Mouse (Mus musculus): Measurements from ENCODE around the gene Olfr1357.
A peak's percentile ranks its signal among the peaks of the same experiment; 100 is the strongest.
"Not testable (repeated sequence)": the region's sequence is repeated elsewhere in the genome, so short reads cannot be mapped to it uniquely, and the experiment has no call there.

Gene Olfr1357

DNA sequence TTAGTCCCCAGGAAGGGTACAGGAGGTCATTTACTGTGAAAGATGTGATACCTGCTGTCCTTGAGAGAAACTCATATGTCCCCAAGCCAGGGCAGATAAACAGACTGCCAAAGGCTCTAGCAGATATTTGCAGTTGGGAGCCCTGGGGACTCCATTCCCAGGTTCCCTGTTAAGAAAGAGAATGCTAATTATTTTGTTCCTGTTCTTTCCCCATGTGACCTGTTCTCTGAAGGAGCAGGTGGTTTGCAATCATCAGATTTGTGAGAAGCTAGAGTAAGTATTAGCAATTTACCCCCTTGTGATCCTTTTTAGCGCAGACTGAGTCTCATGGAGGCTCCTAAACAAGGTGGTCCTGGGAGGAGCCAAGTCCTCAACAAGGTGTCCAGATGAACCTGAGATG, at the start of gene Olfr1357:
Gene Olfr1357 (minus strand): TSS at position 101 of the 400 bp plus-strand sequence.
- no peak for DNase-seq (ENCODE audit: low spot score)

DNA sequence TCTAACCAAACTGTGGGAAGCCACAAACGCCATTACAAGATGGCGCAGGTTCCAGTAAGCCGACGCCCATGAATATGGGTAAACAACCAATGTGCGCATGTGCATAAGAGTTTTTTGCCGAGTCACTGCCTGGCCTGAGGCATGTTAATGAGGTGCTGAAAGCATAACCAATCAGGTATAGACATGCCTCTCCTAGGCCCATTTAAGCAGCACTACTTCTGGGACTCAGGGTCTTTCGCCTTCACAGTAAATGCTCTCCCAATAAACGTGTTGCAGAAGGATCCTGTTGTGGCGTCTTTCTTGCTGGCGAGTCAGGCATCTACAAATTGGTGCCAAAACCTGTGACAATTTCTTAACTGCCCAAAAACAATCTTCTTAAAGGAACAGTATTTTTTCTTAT, 48.8 kb upstream of the Olfr1357 start:
- DNase-seq (ENCODE audit: low spot score), result not testable (repeated sequence)

DNA sequence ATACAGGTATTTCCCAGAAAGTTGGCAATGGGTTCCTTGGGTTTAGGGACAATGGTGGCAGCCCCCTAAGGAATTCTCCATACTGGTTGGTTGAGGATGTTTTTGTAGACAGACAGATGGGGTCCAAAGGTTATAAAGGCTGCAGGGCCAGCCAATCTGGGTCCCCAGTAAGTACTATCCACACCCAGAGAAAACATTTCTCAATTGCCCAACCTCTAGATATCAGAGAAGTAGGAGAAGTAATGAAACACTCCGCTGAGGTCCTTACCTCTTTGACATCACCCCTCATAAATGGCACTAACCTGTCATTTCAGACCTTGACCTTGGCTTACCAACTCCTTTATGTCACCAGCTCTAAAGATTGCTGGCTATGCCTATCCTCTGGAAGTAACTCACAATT, 46.7 kb upstream of the Olfr1357 start:
- no peak for DNase-seq (ENCODE audit: low spot score)

DNA sequence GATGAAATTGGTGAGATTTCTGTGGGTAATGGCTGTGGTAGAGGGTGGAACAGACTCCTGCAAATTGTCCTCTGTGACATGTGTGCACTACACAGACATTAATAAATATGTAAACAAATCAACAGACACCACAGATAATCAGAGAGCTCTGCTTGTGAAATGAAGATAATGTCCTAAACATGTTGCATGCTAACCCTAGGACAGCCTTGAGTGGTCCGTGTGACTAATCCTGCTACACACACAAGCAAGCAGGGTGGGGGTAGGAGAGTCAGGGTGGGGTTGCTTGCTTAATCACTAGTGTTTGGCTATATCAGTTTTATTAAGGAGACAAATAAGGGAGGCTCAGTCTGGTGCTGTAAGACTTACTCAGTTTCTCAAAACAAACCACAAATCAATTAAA, 43.3 kb upstream of the Olfr1357 start:
- no peak for DNase-seq (ENCODE audit: low spot score)

DNA sequence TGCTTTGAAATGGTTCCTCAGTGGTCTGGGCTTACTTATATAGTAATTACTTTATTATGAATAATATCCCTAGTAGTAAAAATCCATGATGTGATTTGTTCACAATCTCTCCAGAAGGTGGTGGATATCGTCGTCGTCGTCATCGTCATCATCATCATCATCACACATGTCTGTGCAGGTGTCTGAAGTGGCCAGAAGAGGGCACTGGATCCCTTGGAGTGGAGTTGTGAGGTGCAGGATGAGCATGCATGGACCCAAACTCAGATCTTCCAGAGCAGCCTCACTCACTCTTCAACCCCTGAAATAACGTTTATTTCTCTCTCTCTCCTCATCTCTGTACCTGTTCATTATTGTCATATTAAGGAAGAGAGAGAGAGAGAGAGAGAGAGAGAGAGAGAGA, 14.4 kb upstream of the Olfr1357 start:
- peak; percentile 45 for DNase-seq (ENCODE audit: low spot score)

DNA sequence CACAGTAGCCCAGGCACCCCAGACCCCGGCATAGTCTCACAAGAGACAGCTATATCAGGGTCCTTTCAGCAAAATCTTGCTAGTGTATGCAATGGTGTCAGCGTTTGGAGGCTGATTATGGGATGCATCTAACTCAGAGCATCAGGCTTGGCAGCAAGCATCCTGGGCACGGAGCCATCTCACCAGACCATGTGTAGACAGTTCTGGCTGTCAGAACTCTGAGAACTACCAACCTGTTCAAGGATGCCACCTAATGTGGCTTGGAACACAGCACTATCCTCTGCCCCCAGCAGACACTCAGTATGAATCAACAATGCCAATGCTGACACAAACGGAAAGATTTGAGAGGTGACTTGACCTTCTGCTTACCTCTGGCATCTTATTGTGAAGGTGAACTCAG, 12.3 kb upstream of the Olfr1357 start:
- DNase-seq (ENCODE audit: low spot score), result peak; percentile 51

DNA sequence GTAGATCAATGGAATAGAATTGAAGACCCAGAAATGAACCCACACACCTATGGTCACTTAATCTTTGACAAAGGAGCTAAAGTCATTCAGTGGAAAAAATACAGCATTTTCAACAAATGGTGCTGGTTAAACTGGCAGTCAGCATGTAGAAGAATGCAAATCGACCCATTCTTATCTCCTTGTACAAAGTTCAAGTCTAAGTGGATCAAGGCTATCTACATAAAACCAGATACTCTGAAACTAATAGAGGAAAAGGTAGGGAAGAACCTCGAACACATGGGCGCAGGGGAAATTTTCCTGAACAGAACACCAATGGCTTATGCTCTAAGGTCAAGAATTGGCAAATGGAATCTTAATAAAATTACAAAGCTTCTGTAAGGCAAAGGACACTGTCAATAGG, 5.3 kb upstream of the Olfr1357 start:
- DNase-seq (ENCODE audit: low spot score), result not testable (repeated sequence)

DNA sequence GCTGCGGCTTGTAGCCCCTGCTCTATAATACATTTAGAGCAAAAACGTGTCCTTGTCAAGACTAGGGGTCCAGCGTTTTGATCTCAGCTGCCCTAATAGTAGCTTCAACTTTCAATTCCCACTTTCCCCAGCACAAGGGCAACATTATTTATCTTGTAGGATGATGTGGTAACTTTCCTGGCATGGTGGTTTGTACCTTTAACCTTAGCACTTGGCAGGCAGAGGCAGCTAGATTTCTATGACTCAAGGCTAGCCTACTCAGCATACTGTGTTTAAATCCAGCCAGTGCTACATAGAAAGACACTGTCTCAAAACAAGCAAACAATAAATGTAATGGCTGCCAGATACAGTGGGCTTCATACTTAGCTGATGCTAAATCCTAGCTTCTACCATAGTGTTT, 10.3 kb downstream of the Olfr1357 start:
- no peak for DNase-seq (ENCODE audit: low spot score)

DNA sequence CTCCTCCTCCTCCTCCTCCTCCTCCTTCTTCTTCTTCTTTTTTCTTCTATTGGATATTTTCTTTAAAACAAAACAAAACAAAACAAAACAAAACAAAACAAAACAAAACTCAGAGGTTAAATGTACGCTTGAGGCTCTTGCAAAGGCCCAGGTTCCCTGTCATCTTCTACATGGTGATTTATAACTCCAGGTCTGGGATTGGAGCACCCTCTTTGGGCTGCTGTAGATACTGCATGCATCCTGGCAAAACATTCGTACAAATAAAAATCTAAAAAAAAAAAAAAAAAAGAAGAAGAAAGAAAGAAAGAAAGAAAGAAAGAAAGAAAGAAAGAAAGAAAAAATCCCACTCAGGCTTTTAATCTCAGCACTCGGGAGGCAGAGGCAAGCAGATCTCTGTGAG, 12.8 kb downstream of the Olfr1357 start:
- DNase-seq (ENCODE audit: low spot score), result peak; percentile 43

DNA sequence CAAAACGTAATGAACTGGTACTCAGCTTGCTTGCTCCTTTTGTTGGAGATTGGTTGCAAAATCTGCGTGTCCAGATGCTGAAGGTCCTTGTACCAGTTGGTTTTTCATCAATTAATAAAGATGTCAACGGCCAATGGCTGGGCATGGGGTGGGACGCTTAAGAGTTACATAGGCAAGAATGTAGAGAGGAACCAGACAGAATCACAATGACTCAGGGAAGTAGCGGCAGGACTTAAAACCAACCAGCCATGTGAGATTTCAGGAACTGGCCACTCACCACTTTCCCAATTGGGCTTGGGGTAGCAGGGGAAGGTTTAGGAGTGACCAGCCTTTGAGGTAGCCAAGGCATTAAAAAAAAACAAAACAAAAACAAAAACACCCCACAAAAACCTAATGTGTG, 18.0 kb downstream of the Olfr1357 start:
- DNase-seq (ENCODE audit: low spot score), result no peak

DNA sequence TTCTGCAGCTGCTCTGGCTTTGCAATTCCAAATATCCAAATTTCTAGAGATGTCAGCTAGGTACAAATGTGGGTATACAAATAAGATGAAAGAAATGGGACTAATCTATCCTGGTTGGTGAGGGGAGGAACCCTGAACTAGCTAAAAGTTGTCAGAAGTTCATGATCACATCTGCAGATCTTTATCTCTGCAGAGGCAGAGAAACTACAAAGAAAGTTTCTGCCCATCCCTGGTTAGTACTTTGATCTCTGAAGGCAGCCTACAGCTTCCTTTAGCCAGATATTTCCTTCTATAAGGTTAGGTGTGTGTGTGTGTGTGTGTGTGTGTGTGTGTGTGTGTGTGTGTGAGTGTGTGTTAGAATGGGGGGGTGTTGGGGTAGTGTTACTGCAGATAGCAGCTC, 23.3 kb downstream of the Olfr1357 start:
- DNase-seq (ENCODE audit: low spot score), result no peak

DNA sequence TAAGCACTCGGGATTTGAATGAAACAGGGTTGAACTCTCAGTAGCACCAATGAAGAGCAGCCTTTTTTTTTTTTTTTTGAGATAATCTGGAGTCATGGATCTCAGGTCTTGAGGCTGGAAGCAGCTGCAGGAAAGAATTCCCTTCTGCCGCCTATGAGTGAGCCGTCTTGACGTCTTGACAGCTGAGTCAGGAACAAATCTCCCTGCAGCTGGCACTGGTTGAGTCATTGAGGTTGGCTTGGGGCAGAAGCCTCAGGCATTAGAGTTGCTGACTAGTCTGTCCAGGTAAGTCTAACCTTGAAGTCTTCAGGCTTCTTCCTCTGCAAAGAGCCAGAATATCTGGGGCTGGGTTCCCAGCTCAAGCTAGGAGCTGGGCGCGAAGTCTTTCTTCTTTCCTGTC, 23.7 kb downstream of the Olfr1357 start:
- DNase-seq (ENCODE audit: low spot score), result no peak

DNA sequence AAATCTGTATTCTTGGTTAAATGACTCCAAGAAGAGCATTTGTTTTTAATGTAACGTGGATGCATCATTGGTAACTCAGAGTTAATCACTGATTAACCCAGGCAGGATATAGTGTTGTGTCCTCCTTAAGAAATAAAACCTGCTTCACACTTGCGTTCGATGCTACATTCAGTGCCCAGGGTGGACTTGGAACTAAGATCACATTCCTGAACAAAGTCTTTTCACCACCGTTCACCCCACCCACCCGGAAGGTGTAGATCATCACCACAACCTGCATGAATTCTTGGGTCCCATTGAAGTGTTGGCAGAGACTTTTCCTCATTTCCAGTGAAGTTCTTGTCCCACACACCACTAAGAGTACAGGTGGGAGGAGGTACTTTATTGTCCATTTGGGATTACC, 24.1 kb downstream of the Olfr1357 start:
- DNase-seq (ENCODE audit: low spot score), result no peak

DNA sequence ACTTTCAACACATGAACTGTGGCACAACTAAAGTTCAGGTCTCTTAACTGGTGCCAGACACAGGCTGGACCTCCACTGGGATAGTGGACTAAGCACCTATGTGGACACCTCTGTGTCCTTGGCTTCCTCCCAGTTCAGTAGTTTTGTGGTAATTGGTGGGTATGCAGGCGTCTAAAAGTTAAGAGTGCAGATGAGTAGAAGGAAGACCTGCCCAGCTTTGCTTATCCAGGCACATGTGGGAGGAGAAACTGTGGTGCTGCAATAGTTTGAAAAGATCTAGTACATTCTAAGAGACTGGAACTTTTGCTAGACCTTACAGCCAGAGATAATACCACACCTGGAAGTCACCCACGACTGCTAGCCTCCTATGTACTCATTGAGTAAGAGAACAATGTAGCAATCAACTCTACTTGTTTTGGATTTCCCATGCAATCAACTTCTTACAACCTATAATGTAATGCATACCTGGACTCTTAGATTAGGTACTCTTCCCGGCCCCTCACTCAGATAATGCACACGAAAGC, 25.0 kb downstream of the Olfr1357 start:
- no peak for DNase-seq (ENCODE audit: low spot score)

DNA sequence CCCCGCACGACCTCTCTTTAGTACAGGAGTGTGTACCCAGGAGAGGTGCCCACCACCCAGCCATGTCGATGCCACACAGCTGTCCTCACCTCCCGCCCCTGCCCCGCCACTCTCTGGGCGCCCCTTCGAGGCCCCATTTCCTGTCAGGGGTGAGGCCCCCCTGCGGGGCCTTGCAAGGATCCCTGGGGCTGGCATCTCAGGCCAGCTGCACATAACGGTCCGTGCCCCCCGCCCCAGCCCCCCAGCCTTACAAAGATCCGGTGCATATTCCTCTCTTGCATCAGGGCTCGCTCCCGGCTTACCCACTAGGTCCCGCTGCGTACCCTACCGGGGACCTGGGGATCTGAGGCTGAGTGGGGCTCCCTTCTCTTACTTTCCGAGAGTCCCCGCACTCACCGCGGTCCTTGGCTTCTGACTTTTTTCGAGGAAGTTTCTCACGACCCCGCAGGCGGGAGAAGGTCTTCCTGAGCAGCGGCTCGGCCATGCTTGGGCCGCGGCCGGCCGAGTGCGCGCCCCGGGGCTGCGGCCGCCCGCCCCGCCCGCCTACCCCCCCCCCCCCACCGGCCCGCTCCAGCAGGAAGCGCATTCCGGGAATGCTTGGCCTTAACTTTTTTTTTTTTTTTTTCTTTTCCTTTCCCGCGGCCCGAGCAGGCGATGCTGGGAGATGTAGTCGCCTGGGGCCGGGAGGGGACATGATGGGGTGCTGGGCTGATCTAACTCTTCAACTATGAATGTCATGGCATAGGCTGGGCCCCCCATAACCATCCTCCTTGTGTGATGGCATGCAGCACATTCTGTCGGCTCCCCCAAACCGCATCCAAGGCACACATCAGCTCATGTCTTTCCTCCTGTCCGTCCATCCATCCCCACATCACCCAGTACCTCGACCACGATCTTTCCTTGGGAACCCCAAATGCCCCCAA, 26.2 kb downstream of the Olfr1357 start, which contains the start of gene Syde1:
Gene Syde1 (minus strand): TSS at position 559 of the 923 bp plus-strand sequence.
- no peak for DNase-seq (ENCODE audit: low spot score)

DNA sequence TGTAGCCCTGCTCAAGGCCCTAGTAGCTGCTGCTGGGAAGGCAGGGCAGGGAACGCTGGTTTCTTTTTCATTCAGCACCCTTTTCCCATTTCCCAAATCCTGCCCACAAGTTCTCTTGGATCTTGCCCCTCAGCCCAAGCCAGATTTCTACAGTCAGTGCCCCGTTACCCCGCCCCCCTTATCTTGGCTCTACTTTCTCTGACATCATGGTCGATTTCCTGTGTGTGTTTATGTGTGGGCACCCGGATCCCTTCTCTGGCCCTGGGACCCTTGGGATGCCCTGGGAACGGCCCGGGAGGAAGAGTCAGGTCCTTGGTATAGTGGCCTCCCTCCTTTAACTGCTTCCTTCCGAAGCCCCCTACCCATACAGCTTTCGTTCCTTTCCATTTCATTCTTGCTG, 27.1 kb downstream of the Olfr1357 start:
- no peak for DNase-seq (ENCODE audit: low spot score)

DNA sequence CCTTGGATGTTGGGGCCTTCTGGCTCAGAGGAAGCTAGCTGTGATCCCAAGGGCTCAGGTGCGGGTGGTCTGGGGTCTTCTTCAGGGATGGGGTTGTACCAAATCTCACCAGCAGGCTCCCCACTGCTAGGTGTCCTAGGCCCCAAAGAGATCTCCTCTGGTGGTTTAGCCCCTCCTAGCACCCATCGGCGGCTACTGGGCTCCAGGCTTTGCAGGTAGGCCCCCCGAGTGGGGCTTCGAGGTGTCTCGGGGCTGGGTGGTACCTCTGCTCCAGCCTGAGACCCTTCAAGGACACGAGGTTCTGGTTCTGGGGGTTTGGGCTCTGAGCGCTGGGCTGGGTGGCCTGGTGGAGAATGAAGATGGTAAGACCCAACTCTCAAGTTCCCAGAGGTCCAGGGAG, 28.0 kb downstream of the Olfr1357 start:
- no peak for DNase-seq (ENCODE audit: low spot score)

DNA sequence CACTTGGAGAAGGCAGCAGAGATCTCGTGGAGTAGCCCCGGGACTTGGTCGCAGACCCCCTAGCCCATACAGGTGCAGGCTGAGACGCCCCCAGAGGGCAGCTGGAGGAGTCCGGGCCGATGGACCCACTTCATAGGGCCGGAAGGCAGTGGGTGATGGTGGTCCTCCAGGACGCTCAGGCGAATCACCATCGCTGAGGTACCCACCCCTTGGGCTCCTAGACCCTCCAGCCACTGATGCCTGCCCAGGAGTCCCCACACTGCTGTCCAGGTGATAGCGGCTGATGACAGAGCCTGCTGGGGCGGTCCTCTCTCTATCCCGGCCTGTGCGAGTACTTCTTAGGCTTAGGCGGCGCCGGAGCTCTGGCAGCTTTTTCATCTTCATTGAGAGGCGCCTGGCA, 28.6 kb downstream of the Olfr1357 start:
- no peak for DNase-seq (ENCODE audit: low spot score)

DNA sequence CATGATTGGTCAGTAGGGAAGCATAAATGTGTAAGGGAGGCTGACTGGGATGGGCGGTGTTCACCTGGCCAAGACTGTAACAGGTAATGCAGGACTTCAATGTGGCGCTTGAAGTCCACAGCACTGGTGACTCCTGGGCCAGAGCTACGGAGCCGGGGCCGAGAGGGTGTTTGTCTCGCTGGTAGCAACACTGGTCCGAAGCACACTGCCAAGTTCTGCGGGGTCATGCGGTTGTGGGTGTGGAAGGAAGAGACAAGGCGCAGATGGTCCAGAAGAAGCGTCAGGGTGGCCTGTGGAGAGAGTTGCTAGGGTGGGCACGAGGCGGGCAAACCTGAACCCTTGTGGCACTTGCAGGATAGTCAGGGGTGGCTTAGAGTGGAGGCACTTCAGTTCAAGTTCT, 31.8 kb downstream of the Olfr1357 start:
- no peak for DNase-seq (ENCODE audit: low spot score)

DNA sequence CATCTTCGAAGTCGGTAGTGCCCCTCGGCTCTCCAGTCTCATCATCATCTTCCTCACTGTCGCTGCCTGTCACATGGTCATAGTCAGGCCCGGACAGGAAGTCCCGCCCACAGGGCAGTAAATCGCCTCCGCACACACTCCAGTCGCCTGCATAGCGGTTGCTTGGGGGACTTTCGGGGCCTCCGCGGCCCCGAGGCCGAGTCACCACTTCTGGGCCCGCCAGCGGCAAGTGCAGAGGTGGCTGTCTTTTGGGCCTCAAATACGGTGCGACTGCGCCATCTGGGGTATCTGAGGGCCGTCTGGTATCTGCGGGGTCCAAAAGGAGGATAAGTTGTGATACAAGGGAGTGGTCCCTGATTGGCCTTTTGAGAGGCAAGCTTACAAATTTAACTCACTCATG, 32.3 kb downstream of the Olfr1357 start:
- DNase-seq (ENCODE audit: low spot score), result no peak

DNA sequence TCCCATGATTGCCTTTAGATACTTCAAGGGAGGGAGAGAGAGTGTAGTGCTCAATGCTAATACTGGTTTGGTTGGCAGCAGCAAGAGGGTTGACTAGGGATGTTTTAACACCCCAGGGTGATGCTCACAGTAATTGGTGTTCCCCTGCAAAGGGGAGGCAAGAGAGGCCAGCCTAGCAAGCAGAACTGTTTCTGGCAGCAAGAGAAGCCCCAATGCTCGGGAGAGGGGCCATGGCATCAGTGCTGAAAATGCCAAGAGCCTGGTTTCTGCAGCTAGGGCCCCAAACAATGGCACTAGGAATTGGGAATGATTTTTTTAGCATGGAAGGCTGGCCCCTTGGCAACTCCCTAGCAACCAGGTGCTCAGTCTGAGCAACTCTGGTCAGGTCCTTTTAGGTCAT, 32.9 kb downstream of the Olfr1357 start:
- DNase-seq (ENCODE audit: low spot score), result no peak

DNA sequence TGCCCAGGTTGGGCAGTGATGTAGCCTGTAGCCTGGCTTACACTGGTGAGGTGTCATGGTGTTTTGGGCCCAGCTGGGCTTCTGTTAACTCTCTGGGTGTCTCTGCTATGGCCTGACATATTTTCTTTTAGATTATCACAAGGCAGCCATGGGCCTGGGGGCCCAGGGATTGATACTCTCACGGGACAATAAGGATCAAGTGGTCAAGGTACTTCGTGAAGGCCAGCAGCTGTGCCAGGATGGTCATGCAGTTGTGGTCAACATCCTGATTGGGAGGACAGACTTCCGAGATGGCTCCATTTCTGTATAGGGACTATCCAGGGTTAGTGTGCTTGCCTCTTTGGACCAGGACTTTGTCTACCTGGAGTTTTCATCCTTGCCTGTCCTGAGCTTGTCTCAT, 33.9 kb downstream of the Olfr1357 start:
- no peak for DNase-seq (ENCODE audit: low spot score)

DNA sequence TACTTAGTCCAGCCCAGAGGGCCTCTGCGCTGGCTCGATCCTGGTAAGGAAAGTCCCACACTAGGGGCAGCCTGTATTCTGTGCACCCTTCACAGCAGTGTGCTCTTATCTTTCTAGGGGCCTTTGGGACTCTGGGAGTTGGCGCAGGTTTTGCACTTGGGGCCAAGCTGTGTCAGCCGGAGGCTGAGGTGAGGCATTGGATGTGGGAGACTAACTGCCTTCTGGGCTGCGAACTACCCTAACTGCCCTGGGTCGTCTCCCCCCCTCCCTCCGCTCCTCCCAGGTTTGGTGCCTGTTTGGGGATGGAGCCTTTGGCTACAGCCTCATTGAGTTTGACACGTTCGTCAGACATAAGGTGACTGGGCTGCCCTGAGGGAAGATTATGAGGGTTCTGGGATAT, 34.5 kb downstream of the Olfr1357 start:
- DNase-seq (ENCODE audit: low spot score), result no peak

DNA sequence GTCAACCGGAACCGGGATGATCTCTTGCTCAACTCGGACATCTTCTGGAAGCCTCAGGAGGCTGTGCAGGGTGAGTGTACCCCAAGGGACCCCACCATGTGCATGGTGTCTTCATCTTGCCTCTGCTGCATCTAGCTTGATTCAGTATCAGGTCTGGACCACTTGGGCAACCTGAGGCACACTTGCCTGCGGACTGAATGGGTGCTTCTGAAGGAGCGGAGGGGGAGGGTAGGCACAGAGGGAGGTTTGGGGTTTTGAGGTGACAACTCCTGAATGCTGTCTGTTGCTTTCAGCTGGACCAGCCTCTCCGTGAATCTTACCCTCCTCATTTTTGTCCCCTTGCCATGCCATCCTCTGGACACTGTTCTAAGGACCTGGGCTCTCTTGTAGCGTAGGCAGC, 36.8 kb downstream of the Olfr1357 start:
- no peak for DNase-seq (ENCODE audit: low spot score)
